Mouse (Mus musculus) cerebellum, adult 2 months (tissue): Measurements from ENCODE around the gene Nt5c2. TPM values are rescaled to one million over a fixed set of nuclear protein-coding genes. Genes with fewer than 3 reads are reported as not detected.
"Not testable (repeated sequence)": the region's sequence is repeated elsewhere in the genome, so short reads cannot be mapped to it uniquely, and the experiment has no call there.

Experiments used
- DNase-seq, 2 experiments: peaks; one replicate each; pipeline ENCODE4 v3.0.0; 2021
- H3K27ac ChIP-seq: fragments of 200-500 bp; 2 replicates; pipeline ENCODE4 v1.5.1; 2012; ENCODE audit warnings: low read length, control low read depth, inconsistent platforms; ENCODE audit not compliant: insufficient read depth
- H3K27me3 ChIP-seq: fragments of 200-500 bp; 2 replicates; pipeline ENCODE4 v1.6.1; 2012; ENCODE audit warnings: inconsistent platforms, mild to moderate bottlenecking, low read length, moderate library complexity; ENCODE audit not compliant: control insufficient read depth, insufficient read depth
- H3K4me1 ChIP-seq: fragments of 200-500 bp; 2 replicates; pipeline ENCODE4 v1.6.1; 2011; ENCODE audit warnings: low read length; ENCODE audit not compliant: control insufficient read depth, insufficient read depth
- H3K4me3 ChIP-seq: fragments of 200-500 bp; replicated peaks from 2 replicates; pipeline ENCODE3; 2011; ENCODE audit warnings: mild to moderate bottlenecking, low read depth, low read length, control low read depth; ENCODE audit not compliant: insufficient read depth
- CTCF ChIP-seq: fragments of 200-500 bp; IDR thresholded peaks from 2 replicates; pipeline ENCODE4 v1.5.1; 2011; ENCODE audit warnings: low read depth, mild to moderate bottlenecking, control low read depth, low read length, moderate library complexity, borderline replicate concordance; ENCODE audit not compliant: insufficient read depth
- POLR2A ChIP-seq: fragments of 200-500 bp; IDR thresholded peaks from 2 replicates; pipeline ENCODE4 v1.6.1; 2011; ENCODE audit warnings: low read length, control low read depth, borderline replicate concordance; ENCODE audit not compliant: insufficient read depth
- WGBS: fragments of 180-500 bp; shearing (Covaris S2); methylation state at CpG from one replicate; pipeline ENCODE4 v1.1.7; 2018; 5-methylcytosine and 5-hydroxymethylcytosine counted together
- polyA plus RNA-seq: library from polyadenylated mRNA; depleted of rRNA; stranded (reverse); fragments of >200 nt; gene quantifications from 2 replicates; pipeline ENCODE4 v1.2.3, GENCODE M21; 2012

The Nt5c2 gene
- polyA plus RNA-seq, 1 experiment = 49.3 TPM

- 6% methylated on average over 5 of the region's 5 CpGs for WGBS
- Histone ChIP-seq H3K27ac (no peak overlapping the region), H3K4me3 (peak overlapping the region; percentile 16), H3K4me1 (peaks cover 3% of the 10 kb centered on the region), H3K27me3 (no peaks in the 10 kb centered on the region)
- TF ChIP-seq CTCF (peak; percentile 92), POLR2A (no peak)
- peak; percentile 84 to 92 for DNase-seq
Observed at GRCm38 (mm10) chr19:46991145-46991544, 23.8 kb downstream of the Nt5c2 start.

DNA sequence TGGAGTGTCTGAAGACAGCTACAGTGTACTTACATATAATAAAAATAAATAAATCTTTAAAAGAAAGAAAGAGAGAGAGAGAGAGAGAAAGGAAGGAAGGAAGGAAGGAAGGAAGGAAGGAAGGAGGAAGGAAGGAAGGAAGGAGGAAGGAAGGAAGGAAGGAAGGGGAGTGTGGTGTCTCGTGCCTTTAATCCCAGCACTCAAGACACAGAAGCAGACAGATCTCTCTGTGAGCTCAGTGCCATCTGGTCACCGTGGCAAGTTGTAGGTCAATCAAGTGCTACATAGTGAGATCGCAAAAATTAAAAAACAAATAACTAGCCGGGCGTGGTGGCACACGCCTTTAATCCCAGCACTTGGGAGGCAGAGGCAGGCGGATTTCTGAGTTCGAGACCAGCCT lies 24.3 kb downstream of the Nt5c2 start:
- not testable (repeated sequence) for H3K4me1 ChIP-seq, H3K27ac ChIP-seq, H3K4me3 ChIP-seq, H3K27me3 ChIP-seq
- peak; percentile 39 to 50 for DNase-seq
- 22% methylated on average over 8 of the region's 8 CpGs for WGBS

- Histone ChIP-seq H3K4me3 (no peak overlapping the region), H3K27ac (no peak overlapping the region), H3K4me1 (no peaks in the 10 kb centered on the region), H3K27me3 (no peaks in the 10 kb centered on the region)
- 92% methylated on average over 3 of the region's 3 CpGs for WGBS
- TF ChIP-seq POLR2A (no peak), CTCF (no peak)
- DNase-seq = peak in 1 of 2 experiments; percentile 15
Observed at GRCm38 (mm10) chr19:46990153-46990518, 24.8 kb downstream of the Nt5c2 start.

DNA sequence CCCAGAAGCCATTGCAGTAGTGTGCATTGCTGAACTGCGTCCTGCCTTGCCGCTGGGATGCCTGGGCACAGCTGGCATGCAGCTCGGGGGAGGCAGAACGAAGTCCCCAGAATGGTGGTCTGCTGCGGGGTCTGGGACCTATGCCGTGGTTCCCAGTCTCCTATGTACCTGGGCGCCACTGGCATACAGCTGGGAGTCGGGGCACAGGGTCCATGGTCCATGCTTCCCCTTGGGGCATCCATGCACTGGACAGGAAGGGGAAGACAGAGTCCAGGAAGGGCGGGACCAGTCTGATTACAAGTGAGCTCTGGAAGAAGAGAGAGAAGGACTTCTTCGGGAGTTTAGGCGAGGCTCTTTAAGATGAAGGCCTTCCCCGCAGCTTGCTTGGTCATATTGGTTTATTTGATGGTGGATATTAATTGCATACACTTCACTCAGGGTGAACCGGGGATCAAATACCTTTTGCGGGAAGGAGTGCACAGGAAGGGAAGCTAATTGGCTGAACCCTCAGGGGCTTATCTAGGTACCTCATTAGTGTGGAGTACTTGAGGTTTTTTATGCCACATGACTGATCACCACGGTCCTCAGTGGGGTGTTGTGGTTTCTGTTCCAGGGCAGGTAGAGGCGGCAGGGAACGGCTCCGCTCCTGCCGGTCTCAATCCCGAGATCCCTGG lies 25.3 kb downstream of the Nt5c2 start:
- Histone ChIP-seq H3K27ac (no peak overlapping the region), H3K4me1 (no peaks in the 10 kb centered on the region), H3K4me3 (no peak overlapping the region), H3K27me3 (no peaks in the 10 kb centered on the region)
- WGBS = 85% methylated on average over 20 of the region's 20 CpGs
- no peak for TF ChIP-seq CTCF
- no peak for TF ChIP-seq POLR2A
- DNase-seq = no peak

- no peak overlapping the region for H3K4me3 ChIP-seq
- 65% methylated on average over 16 of the region's 16 CpGs for WGBS
- H3K4me1 ChIP-seq = no peaks in the 10 kb centered on the region; the same call in 1 of the 2 replicates
- TF ChIP-seq CTCF = no peak
- no peak for TF ChIP-seq POLR2A
- no peaks in the 10 kb centered on the region for H3K27me3 ChIP-seq
- no peak overlapping the region for H3K27ac ChIP-seq
- DNase-seq = no peak
Observed at GRCm38 (mm10) chr19:46988231-46989087, 26.5 kb downstream of the Nt5c2 start.

DNA sequence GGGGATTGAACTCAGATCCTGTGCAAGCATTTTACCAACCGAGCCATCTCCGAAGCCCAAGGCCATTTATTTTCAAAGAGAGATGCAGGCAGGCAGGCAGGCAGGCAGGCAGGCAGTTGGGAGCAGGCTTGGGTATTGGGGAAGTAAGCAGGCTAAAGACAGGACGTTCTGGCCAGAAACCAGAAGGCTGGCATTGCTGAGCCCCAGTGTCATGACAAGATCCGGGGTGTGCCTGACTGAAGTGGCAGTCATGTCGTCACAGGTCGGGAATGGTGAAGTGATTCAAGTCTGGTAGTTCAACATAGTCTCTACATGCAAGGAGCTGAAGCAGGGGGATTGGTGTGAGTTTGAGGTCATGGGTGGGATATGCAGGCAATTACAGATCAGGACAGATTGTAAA lies 27.3 kb downstream of the Nt5c2 start:
- TF ChIP-seq POLR2A (no peak), CTCF (no peak)
- Histone ChIP-seq H3K4me1 (no peaks in the 10 kb centered on the region; the same call in 1 of the 2 replicates), H3K4me3 (no peak overlapping the region), H3K27ac (no peak overlapping the region), H3K27me3 (no peaks in the 10 kb centered on the region)
- 58% methylated on average over 6 of the region's 6 CpGs for WGBS
- no peak for DNase-seq

GRCm38 (mm10) chr19:46984726-46985622 lies 30.0 kb downstream of the Nt5c2 start:
- Histone ChIP-seq H3K27ac (no peak overlapping the region), H3K4me1 (no peaks in the 10 kb centered on the region; the same call in 1 of the 2 replicates), H3K4me3 (no peak overlapping the region), H3K27me3 (no peaks in the 10 kb centered on the region)
- DNase-seq = no peak
- 86% methylated on average over 13 of the region's 13 CpGs for WGBS
- TF ChIP-seq CTCF = no peak
- TF ChIP-seq POLR2A = no peak

DNA sequence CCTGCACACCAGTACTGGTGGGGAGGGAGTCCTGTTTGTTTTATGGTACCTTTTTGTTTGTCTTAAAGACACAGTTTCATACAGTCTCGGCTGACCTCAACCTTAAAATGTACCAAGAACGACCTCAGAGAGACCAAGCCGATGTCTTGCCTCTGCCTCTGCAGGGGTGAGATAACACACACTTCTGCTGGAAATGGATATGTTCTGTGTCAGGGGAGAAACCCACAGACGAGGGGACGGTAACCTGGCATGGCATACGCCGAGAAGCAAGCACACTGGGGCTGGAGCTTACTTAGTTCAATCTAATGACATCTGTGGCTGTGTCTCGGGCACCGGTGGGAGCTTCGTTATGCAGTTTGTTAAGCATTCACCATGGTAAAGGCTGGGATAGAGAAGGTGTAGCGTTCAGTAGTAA lies 31.0 kb downstream of the Nt5c2 start:
- Histone ChIP-seq H3K4me3 (no peak overlapping the region), H3K27me3 (no peaks in the 10 kb centered on the region), H3K4me1 (no peaks in the 10 kb centered on the region; the same call in 1 of the 2 replicates), H3K27ac (no peak overlapping the region)
- no peak for TF ChIP-seq POLR2A
- WGBS = 79% methylated on average over 11 of the region's 11 CpGs
- no peak for DNase-seq
